Mouse (Mus musculus): ENCODE results near the gene Gm5148. TPM values are rescaled to one million over a fixed set of nuclear protein-coding genes. Genes with fewer than 3 reads are reported as not detected.

Gene Gm5148
- not detected for total RNA-seq (2021)
- long read RNA-seq, experiment 1 = 0 reads
- long read RNA-seq, experiment 2 = 0 reads

DNA sequence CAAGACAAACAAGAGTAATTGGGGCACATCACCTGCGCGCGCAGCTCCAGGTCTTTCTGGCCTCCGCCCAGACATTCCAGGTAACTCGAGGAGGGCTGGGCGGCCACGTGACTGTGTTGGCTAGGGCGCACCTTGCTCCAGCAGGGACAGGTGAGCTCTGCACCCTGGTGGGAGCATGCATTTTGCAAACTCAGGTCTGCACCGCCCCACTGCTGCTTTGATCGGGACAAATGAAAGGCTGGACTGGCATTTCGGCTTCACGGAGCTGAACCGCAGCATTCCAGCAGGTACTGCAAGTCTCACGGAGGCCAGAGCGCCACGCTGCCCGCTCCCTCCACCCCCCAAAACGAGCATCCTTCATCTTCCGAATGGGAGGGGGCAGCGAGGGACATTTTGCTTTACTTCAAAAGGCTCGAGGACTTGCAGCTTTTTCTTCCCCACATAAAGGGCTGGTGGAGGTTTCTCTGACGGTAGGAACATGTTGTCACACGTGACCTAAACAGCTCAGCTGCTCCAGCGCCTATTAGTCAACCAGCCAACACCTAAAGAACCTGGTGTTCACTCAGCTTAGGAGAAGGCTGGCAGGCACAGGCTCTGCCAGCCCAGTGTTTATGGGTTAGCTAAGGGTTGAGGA is at the start of gene Gm5148:
TSS of gene Gm5148 (minus strand) at position 320 of the 634 bp plus-strand sequence.
- no peak for DNase-seq

DNA sequence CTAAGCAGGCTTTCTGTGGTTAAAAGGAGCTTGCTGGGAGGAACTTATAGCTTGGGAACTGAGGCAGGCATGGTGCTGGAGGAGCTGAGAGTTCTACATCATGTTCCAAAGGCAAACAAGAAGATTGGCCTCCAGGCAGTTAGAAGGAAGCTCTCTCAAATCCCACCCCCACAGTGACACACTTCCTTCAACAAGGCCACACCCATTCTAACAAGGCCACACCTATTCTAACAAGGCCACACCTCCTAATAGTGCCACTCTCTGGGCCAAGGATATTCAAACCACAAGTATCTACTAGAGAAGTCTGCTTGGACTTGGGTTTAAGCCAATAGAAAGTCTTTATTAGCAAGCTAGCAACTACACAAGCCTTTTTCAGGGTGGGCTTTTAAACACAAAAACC is 46.7 kb upstream of the Gm5148 start:
- no peak for DNase-seq

DNA sequence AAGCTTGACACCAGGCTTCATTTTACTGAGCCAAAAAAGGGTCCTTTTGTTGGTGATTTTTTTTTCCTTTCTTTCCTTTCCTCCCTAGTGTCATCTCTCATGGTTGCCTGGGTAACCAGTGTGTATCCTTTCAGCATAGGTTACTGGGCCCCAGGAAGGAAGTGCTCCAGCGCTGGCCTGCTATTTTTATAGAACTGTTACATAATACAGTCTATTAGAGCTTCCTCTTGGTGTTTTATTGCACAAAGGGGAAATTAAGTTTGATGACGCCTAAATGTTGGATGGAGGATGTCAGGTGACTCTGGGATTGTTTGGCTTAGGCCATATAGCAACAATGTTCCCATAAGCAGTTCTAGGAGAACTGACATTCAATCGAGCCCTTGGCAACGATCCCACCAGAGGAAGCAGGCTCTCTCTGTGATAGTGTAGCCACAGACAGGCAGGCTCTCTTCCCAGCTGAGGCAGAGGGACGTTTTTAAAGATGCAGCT is 45.0 kb upstream of the Gm5148 start:
- DNase-seq = peak; percentile 85 to 90

DNA sequence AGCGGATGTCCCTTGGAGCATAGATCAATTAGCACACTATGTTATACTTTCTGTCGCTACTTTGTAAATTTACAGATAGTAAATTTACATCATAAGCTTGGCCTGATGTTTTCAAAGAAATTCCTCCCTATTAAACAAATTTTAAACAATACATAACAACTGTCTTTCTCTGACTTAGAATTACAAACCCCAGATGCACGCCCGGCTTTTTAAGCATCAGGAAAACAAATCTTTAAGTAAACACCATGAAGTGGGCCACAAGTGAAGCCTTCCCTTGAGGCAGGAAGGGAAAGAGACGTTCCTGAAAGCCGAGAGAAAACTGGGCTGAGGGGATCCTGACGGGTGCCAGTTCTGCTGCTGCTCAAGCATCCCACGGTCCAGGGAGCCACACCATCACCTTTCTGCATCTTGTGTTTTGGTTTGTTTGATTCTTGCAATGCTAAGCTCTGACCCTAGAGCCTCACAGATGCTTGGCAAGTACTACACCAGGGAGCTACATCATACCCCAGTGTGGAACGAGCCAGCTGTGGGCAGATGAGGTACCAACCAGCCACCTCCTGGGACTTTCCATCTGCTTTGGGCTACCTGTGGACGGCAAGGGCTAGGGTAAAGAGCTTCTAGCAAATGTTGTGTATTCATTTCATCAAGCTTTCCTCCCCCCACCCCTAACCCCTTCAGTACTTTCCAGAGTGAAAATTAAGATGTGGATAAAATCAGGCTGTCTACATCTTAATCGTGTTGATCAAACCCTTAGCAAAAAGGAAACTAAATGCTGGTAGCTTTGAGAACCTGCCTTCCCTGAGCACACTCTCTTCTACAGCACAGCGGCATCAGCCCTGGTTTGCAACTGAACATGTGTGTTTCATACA is 43.1 kb upstream of the Gm5148 start:
- no peak for DNase-seq

DNA sequence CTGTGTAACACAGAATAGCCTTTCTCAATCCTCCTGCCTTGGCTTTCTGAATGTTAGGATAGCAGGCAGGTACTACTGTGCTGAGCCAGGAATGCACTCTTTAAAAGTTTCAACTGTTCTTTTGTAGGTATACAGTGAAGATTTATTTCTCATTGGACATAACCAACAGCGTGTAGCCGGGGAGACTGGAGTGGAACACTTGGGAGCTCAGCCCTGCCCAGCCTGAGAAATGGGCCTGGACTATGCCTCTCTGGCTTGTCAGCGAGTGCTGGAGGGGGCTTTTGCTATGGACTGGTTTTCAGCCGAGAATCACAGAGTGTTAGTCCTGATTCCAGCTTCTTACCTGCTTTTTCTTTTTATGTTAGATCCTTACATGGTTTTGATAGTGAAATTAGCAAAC is 42.3 kb upstream of the Gm5148 start:
- DNase-seq = no peak

DNA sequence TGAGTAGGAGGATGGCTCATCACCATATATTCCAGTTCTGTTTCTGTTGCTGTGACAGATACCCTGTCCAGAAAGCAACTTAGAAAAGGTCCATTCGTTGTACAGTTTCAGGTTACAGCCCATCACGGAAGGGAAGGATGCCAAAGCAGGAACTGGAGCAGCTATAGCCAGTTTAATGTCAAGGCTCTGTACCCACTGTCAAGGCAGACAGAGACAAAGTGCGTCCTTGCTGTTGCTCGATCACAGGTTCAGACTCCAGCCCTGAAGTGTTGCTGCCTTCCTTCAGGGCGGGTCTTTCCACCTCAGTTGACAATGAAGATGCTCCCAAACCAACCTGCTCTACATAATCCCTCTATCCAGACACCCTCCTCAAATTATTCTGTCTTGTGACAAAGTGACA is 41.7 kb upstream of the Gm5148 start:
- DNase-seq = no peak

DNA sequence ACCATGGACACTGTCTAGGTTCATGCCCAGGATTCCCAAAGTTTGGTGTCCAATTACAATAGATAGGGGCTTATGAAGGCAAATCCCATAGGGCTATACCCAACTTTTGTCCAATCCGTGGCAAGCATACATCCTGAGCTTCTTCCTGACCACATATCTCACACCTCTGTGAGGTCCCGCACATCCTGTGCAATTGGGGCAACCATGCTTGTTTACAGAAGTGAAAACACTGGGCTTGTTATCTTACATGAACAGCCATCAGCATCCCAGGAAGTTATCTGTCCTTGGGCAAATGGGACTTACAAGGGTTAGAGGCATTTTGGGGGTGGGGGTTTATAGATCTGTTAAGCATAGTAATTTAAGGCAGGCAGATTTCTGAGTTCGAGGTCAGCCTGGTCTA is 41.0 kb upstream of the Gm5148 start:
- no peak for DNase-seq

DNA sequence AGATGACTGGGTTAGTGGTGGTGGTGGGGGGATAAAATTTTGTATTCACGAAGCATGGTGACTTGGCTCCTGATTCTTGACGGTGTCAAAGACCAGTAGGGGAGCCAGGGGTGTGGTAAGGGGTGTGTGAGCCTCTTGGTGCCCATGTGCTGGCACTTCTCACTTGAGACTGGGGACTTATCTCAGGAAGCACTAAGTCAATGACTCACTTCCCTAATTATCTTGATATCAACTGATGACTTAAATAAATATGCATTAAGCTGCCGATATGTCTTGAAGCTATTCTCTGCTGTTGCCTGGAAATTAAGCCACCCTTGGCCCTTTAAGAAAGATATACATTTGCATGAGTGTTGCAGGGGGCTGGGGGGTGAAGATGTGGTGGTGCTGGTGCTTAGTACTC is 38.0 kb upstream of the Gm5148 start:
- DNase-seq = no peak

DNA sequence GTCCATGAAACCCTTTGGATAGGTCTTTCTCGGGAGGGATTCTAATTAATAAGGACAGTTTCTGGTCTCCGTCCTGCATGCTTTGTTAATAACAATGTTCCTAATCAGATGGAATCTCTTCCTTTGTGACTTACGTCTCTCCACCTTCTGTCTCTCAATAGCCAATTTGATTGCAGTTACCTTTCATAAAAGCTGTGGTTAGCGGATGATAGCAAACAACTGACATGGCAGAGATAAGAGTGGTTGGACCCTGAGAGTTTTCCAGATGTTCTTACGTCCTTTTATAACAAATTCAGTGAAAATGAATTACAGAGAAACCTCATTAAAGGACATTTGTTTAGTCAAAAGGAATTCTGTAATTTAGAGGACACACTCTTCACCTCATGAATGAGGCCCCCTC is 37.5 kb upstream of the Gm5148 start:
- no peak for DNase-seq

DNA sequence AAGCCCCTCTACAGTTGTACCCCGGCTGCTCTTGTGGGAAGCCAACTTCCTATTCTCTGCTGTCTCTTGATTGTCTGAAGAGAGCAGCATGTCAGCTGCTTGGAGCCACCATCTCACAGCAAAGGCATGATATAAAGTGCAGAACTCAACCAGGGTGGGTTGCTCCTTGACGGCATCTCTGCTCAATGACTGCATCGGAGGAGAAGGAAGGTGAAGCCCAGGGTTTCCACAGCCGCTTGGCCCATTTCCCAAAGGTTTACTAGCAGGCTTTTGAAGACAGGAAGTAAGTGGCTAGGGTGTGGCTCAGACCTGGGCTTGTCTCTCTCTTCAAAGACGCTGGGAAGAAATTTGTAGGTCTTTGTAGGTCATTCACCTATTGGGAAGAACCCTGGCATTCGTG is 36.6 kb upstream of the Gm5148 start:
- DNase-seq = peak; percentile 34 to 70

DNA sequence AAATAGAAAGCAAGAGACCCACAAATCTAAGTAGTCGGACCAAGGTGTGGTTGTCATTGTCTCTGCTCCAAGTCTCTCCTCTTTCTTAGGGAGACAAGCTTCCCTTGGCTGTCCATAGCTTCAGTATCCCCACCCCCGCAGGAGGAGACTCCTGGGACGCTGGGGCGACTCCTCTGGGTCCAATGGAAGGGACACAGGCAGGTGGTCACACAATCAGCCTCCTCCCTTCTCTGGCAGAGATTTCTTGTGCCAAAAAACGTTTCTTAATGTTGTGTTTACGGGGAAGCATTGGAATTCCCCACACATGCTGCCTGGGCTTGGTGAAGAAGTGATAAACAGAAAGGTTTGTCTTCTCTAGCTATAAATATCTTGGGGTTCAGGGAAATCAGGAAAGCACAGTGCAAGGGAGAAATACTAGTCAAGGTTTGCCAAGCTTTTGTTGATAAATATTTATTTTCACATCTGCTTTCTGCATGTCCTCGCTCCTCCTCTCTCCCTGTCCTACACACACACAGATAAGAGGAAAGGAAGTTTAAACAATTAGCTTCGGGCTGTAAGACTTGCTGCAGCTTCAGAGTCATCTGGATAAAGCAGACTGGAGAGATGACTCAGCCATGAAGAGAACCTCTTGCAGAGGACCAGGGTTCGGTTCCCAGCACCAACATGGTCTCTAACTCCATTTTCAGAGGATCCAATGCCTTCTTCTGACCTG is 34.5 kb upstream of the Gm5148 start:
- DNase-seq = peak; percentile 70 to 83

DNA sequence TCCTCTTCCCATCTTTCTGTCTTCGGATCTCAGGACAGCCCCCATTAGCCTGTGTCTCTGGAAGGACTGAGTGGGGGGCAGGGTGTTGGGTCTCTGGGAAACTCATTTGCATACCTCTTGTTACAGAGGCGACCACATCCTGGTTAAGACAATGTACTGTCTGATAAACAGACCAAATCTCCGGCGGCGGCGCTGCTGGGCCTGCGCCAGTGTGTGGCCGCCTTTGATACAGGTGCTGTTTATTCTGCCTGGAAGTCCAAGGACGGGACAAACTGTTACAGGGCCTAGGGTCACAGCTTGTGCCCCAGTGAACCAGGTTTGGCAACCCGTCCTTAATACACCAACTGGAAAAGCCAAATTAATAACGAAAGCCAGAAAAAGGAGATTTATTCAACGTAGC is 33.8 kb upstream of the Gm5148 start:
- peak; percentile 75 to 88 for DNase-seq

DNA sequence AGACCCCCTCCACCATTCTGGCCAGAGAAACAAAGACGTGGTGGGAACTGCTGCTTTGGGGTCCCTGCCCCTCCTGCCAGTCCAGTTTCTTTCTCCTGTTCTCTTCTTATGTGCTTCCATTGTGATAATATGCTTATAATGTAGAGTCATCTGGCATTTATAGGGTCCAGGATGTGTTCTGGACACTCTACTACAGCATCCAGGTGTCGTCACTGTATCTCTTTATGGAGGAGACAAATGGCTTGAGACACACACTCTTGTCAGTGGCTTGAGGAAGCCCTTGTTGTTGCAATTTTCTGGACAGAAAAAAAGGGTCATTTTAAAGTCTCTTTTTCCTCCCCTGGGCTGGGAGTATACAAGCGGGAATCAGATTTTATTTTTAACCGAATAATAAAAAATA is 33.3 kb upstream of the Gm5148 start:
- no peak for DNase-seq

DNA sequence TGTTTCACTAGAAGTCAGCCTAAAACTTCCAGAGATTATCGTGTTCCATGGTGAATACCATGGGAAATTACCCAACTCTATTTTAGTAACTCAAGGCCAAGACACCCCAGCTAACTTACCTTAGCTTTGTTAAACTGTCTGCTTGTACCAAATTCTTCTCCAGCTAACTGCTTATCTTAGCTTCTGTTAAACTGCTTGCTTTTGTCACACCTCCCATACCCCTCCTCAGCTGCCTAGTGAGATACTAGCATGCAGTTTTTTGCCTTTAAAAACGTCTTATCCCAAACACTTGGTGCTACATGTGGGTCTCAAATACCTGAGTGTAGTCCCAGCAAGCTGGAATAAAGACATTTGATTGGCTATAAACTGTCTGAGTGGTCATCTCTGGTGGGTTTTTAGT is 31.7 kb upstream of the Gm5148 start:
- no peak for DNase-seq

DNA sequence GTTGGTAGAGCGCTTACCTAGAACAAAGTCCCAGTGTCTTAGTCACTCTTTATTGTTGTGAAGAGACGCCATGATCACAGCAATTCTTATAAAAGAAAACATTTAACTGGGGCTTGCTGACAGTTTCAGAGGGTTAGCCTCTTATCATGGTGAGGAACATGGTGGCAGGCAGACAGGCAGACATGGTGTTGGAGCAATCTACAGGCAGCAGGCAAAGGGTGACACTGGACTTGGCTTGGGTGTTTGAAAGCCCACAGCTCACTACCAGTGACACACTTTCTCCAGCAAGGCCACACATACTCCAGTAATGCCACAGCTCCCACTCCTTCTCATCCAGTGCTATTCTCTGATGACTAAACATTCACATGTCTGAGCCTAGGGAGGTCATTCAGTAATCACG is 30.3 kb upstream of the Gm5148 start:
- no peak for DNase-seq

DNA sequence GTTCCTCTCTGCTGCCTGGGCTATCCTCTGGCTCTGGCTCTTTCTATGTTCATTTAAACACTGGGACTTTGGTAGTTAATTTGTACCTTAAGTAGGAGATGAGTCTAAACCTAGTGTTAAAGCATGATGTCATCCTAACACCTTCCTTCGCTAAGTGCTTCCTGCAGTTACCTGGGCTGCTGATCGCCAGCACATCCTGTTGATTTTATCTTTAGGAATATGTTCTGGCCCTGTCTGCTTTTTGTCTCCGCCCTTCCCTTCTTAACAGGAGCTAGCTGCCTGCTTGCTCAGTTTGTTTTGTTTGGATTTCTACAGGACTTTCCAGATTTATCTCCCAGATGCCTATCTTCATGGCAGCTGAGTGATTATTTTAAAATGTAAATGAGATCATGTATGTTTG is 28.9 kb upstream of the Gm5148 start:
- peak in 1 of 2 experiments; percentile 56 for DNase-seq

DNA sequence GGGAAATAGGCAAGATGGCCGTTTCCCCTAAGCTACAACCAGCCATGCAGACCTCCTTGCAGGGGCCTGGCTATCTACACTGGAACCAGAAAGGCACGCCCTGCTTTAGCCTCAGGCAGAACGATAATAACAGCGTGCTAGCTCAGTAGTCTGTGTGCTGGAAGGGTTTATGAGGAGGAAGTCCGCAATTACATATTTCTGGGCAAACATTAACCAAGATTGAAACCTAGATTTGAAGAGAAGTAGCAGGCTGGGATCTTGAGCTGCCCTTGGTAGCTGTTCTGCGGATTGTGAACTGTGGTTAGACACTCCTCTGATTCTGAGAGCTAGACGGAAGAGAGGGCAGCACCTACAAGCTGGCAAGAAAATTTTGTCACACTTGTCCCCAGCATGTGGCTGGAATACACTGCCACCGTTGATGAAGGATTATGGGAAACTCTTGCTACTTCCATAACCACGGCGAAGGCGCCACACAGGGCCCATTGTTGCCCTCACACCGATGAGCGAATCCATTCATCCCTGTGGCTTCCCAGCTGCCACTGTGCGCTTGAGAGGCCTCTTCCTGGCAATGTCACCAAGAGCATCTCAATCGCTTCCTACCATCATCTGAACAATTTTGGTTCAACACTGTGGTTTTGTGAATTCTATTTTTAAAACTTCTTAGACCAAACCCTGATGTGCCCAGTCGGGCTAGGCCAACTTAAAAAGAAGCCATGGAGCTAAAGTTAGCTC is 23.9 kb upstream of the Gm5148 start:
- DNase-seq = peak in 1 of 2 experiments; percentile 25

DNA sequence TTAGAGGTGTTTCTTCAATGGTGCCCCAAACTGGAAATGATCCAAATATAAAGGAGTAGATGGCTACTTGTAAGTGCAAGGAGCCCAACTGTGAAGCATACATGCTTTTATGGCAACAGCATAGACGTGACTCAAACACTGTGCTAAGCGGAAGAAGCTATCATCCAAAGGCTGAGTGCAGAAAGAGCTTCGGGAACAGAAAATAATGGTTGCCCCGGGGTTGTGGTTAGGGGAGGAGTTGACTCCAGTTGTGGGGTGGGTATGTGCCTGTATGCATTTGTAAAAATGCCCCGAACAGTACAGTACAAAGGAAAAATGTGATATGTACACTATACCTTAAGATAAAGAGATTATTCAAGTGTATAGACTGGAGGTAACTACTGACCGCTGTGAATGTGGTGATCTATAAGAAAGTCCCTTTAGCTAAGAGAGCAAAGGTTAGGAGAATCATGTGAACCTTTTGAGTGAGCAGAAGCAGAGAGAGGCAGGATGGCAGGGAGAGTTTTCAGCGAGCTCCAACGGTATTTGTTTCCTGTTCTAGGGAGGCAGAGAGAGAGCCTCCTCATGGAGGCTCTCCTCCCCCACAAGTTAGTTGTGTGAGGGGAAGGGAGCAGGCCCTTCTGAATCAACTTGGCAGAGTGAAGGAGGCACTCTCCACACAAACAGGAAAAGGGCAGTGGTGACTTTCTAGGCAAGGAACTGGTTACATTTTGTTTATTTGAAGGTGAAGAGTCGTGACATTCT is 23.1 kb upstream of the Gm5148 start:
- no peak for DNase-seq

DNA sequence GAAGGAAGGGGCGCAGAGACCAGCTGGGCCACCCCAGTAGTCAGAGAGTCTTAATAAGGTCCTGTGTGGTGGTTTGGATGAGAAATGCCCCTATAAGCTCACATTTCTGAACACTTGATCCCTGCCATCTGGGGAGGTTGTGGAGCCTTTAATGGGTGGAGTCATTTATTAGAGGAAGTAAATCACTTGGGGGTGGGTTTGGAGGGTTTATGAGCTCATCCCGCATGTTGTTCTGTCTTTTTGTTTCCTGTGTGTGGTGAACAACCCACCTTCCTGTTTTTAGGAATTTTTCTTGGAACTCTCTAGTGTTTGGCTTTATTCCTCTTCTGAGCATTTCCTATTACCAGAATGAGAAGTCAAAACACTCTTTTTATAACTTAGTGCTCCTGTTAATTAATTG is 19.8 kb upstream of the Gm5148 start:
- no peak for DNase-seq

DNA sequence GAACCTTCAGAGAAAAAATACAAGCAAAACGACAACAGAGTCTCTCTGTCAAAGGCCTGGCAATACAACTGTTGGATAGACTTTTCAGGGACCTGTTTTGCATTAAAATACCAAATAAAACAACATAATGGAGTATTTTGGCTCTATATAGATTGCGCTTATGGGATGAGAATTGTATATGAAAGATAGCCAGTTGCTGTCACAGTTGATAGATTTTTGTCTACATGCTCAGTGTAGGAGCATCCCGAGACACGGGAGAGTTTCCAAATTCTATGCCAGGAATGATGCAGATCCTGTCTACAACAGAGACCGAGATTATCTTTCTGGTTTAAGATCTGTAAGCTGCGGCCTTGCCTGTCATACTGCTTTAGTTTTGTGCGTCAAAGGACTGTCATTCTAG is 15.7 kb upstream of the Gm5148 start:
- DNase-seq = no peak

DNA sequence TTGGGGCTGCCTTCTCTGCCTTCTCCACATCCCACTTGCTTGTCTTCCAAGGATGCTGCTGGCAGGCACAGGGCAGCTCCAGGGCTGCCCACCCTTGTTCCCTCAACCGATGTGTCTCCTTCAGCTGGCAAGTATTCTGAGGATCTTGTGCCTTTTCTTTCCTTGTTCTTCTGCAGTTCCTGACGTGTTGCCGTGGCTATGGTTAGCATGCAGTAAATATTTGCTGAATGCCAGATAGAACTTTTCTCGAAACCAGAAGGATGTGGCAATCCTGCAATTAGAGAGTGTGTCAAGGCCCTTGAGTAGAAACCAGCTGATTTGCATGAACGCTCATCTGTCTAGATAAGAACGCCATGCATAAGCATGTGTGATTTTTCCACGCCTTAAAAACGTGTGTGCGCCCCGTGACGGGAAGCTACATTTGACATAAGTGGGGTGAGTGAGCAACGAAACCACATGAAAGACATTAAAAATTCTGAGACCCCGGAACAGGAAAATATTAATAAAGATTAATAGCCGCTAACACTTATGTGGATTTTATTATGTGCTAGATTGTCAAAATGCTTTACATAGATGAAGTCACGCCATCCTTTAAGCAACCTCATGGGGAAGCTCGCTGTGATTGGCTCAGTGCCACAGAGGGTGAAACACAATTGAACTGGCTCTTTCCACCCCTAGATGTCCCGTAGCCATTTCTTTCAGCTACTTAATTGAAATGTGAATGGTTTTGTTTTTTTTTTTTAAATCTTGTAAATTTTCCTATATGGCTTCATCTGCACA is 14.1 kb upstream of the Gm5148 start:
- peak; percentile 30 to 50 for DNase-seq
